Mouse (Mus musculus): ENCODE measurements around the gene Atp5h. TPM values are rescaled to one million over a fixed set of nuclear protein-coding genes. Genes with fewer than 3 reads are reported as not detected.

Gene Atp5h
- total RNA-seq, 4 experiments from 2014 or later = 439 to 484 (median 473) TPM

DNA sequence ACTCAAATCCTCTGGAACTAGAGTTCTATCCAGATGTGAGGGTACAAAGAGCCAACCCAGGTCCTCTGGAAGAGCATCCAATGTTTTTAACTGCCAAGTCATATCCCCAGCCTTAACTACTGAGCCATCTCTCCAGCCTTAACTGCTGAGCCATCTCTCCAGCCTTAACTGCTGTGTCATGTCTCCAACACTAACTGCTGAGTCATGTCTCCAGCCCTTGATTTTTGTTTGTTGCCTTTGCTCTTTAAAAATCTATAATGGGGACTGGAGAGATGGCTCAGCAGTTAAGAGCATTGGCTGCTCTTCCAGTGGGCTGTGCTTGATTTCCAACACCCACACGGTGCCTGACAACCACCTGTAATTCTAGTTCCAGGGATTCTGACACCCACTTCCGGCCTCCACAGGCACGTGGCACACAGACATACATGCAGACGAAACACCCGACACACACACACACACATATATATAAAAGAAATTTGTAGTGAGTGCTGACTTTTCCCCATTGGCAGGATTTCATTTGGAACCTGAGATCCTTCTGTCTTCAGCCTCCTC, 17.9 kb upstream of the Atp5h start:
- peak in 1 of 2 experiments; percentile 69 for DNase-seq (ENCODE audit: low spot score in 2 of 2)

GRCm38 (mm10) chr11:115435596-115436337, 16.0 kb upstream of the Atp5h start:
- no peak for DNase-seq (ENCODE audit: low spot score in 2 of 2)

- no peak for DNase-seq (ENCODE audit: low spot score in 2 of 2)
Measured at GRCm38 (mm10) chr11:115433342-115433741, 13.6 kb upstream of the Atp5h start.

- no peak for DNase-seq (ENCODE audit: low spot score in 2 of 2)
Measured at GRCm38 (mm10) chr11:115432814-115433213, 13.1 kb upstream of the Atp5h start.

- DNase-seq (ENCODE audit: low spot score in 2 of 2) = no peak
Measured at GRCm38 (mm10) chr11:115430561-115430960, 10.8 kb upstream of the Atp5h start.

DNA sequence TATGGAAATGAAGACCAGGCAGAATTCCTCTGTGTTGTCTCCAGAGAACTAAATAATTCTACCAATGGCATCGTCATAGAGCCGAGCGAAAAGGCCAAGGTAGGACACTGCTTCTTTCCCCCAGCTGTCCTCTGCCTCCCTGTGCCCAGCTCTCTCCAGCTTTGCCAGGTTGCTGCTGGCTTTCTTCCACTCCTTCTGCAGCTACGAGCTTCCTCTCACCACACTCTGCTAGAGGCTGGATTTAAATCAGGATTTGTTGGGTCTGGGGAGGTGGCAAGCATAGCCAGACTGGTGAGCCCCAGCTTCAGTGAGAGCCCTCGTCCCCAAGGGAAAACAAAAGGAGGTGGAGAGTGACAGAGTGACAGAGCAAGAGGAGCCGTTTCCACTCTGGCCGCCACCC, 9.5 kb upstream of the Atp5h start:
- DNase-seq (ENCODE audit: low spot score in 2 of 2) = no peak

DNA sequence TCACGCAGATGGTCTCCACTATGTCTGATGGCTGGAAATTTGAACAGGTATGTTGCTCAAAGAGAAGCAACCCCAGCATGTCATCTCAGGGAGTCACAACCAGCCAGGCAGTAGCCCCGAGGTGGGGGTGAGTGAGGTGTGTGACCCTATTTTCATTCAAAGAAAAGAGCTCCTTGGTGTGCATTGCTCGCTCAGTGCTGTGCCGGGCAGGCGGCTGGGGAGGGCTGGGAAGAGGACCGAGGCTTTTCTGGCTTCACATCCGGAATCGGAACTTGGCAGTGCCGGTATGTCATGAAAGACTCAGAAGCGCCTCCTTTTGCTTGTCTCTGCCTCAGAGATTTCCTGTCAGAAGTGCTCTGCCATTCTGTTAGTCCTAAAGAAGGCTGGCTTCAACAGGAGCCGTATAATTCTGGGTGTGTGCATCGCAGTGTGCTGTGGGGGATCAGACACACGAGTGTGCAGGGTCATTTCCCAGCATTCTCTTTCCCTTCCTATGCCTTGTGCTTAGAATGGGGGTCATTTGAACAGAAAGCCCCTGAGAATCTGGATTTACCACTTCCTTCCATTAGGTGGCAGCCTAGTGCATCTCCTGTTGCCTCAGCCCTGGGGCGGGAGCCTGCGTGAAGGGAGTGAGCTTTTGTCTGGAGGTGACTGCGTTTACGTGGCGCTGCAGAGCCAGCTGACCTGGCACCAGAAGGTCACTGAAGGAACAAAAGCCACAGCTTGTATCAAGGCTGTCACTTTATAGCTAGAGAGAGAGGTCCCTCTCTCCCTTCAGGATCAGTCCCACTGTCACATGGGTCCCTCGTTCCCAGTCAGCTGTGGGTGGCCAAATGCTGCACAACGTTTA, 7.9 kb upstream of the Atp5h start:
- DNase-seq (ENCODE audit: low spot score in 2 of 2) = peak in 1 of 2 experiments; percentile 44

- no peak for DNase-seq (ENCODE audit: low spot score in 2 of 2)
Measured at GRCm38 (mm10) chr11:115425671-115426070, 5.9 kb upstream of the Atp5h start.

- DNase-seq (ENCODE audit: low spot score in 2 of 2) = no peak
Measured at GRCm38 (mm10) chr11:115424666-115425065, 4.9 kb upstream of the Atp5h start.

DNA sequence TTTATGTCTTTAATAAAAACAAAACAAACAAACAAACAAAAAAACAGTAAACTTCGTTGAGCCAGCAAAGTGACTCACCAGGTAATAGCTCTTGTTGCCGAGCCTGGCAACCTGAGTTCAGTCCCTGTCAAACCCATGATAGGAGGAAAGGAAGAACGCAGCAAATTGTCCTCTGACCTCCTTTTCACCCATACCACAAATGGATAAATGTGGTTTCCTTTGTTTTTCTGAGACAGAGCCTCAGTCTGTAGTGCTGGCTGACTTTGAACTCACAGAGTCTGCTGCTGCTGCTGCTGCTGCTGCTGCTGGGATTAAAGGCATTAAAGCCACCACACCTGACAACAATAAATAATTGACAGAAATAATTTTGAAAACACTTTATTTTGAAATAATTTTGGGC, 3.3 kb upstream of the Atp5h start:
- no peak for DNase-seq (ENCODE audit: low spot score in 2 of 2)

GRCm38 (mm10) chr11:115421972-115422371, 2.2 kb upstream of the Atp5h start:
- DNase-seq (ENCODE audit: low spot score in 2 of 2) = peak in 1 of 2 experiments; percentile 12

DNA sequence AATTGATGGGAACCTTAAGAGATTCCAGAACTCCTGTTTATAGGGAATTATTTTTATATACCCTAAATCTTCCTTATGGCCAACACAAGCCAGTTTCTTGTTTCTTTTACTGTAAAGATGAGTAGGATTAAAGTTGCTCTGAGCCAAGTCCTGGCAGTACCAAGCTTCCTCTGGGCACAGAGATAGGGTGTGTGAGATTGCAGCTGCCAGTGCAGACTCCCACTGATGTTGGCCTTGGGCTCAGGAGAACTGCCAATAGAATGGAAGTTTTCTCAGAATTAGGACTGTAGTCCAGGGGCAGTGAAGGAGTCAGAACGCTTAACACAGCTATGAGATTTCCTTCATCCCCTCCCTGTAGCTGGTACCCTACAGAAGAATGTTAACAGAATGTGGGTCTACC, 1.6 kb upstream of the Atp5h start:
- peak in 1 of 2 experiments; percentile 10 for DNase-seq (ENCODE audit: low spot score in 2 of 2)

- DNase-seq (ENCODE audit: low spot score in 2 of 2) = peak in 1 of 2 experiments; percentile 64
Measured at GRCm38 (mm10) chr11:115420336-115421190, 801 bp upstream of the Atp5h start.

GRCm38 (mm10) chr11:115409556-115409955, 10.2 kb downstream of the Atp5h start:
- no peak for DNase-seq (ENCODE audit: low spot score in 2 of 2)

- no peak for DNase-seq (ENCODE audit: low spot score in 2 of 2)
Measured at GRCm38 (mm10) chr11:115408266-115408920, 11.4 kb downstream of the Atp5h start.

DNA sequence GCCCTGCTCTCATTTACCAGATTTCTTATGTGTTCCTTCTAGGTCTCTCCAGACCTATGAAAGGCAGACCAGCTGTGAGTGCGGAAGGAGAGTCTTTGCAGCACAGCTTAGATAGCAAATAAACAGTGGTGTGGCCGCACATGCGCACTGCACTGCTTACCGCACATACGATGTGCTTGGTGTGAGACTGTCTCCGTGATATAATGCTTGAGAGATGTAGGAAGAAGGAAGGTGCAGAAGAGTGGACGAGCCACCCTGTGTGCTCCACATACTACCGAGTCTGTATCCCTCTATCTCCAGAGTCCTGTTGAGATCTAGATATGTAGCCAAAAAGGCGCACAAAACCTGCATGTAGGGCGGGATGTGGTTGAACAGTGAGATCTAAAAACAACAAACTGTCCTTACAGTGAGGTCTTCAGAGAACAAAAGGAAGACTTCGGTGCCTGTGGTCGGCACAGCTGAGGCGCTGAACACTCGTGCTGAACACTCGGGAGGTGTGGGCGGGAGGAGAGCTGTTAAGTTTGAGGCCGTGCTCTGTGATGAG, 12.8 kb downstream of the Atp5h start:
- DNase-seq (ENCODE audit: low spot score in 2 of 2) = no peak

DNA sequence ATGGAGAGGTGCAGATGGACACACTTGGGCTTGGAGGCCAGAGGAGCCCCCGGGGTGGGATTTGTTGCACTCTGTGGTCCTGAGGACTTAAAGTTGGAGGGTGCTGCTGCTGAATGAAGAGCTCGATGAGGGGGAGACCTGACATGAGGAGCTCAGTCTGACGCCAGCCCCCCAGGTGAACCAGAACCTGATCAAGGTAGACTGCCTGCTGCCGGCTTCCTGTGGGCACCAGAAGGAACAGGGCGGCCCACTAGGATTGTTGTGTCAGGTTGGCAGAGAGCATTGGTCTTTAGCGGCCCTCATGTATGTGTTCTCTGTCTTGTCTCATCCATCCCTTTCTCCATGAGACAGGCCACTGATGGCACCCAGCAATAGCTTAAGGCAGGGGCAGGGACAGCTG, 14.0 kb downstream of the Atp5h start:
- DNase-seq (ENCODE audit: low spot score in 2 of 2) = no peak

- DNase-seq (ENCODE audit: low spot score in 2 of 2) = peak; percentile 67 to 89
Measured at GRCm38 (mm10) chr11:115403338-115404124, 16.2 kb downstream of the Atp5h start, which contains the start of gene Mrpl58. Mrpl58 (plus strand) TSS chr11:115403752.

GRCm38 (mm10) chr11:115400630-115401391, 19.0 kb downstream of the Atp5h start:
- DNase-seq (ENCODE audit: low spot score in 2 of 2) = peak in 1 of 2 experiments; percentile 44

All from left cerebral cortex, adult 8-10 months (tissue).